Mouse (Mus musculus): ENCODE measurements at regions not wholly inside any gene's neighbourhood (a gene's known extent, or its start where the extent isn't known, plus 50 kb on each side); places are given as distances from the start of the nearest gene placed in this dataset.

DNA sequence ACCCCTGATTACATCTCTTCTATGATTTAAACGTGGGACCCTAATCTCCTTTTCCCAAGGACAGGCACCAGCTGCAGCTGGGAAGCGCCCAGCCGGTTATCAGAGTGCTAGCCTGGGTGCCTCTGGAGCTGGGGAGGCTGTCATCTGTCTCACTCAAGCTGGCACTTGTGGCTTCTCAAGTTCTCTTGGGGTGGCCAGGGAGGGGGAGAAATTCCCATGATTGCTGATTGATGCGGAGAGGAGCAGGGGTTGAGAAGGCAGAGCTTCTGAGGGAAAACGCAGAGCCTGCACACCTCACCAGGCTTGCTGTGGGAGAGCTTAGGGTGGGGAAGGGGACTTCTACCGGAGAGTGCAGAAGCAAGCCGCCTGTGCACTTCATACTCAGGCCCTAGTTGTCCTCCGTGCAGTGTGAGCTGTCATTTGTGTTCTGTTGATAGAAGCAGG is 626.3 kb downstream of the Zfp706 start:
- DNase-seq (ENCODE audit: extremely low spot score in 1 of 2, low spot score in 1 of 2): no peak

DNA sequence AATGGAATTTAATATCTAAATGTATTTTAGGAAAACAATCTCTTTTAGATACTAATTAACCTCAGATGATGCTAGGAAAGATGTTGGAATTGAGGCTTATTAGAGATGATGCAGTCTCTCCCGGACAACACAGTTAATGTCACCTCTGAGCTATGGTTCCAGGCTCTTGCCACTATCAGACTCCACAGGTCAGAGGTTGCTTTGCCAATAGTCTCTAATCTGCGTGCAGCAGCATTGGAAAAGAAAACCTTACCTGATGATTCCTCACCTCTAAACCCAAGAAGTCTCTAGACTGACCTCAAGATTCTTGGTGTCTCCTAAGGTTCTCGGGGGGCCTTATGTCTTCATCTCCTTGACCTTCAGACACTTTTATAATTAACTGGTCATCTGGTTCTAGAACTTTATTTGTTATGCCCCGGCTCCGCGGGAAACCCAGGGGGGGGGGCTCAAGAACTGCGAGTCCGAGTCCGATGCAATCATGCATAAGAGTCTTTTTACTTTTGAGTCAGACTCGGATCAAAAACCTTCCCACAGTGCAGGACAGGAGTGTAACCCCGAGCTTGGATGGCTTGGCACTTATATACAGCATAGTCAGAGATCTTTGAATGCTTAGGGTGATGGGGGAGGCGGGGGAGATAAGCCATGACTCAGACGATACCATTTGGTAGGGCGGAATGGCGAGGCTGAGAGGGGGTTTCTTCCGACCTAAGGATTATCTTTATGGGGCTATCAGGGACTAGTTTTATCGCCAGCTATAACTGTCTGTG is 626.9 kb downstream of the Zfp706 start:
- DNase-seq (ENCODE audit: extremely low spot score in 1 of 2, low spot score in 1 of 2): no peak

DNA sequence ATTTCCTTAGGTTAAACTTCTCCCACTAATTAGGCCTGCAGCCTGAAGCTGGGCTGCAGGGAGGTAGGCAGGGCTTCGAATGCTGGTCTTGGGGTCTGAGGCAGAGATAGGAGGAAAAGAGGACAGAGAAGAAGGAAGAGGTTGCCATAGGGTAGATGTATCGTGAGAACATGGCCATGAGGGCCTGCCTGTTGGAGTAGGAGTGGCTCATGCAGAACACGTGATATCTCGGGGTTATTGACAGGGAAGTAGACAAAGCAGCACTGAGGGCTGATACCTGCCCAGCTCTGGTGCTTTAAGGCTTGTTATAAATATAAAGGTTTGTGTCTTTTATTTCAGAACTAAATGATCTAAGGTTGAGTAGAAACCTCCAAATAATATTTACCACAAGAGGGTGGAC is 628.9 kb downstream of the Zfp706 start:
- no peak for DNase-seq (ENCODE audit: extremely low spot score in 1 of 2, low spot score in 1 of 2)

DNA sequence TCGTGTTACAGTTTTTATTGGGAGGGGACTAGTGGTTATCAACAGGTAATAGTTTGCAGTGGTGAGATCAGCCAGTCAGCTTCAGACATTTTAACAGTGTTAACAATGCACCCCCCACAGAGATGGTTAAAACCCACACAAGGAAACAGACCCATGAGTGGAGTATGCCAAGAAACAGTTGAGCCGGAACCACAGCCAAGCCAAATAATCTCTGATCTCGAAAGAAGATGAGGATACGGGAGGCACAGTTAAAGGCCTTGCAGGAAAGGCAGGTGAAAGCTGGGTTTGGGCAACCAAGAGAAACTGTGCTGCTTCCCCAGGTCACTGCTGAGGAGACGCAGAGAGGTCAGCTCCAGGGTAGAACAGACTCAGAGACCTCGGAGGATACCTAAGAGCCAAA is 631.0 kb downstream of the Zfp706 start:
- DNase-seq (ENCODE audit: extremely low spot score in 1 of 2, low spot score in 1 of 2): no peak

DNA sequence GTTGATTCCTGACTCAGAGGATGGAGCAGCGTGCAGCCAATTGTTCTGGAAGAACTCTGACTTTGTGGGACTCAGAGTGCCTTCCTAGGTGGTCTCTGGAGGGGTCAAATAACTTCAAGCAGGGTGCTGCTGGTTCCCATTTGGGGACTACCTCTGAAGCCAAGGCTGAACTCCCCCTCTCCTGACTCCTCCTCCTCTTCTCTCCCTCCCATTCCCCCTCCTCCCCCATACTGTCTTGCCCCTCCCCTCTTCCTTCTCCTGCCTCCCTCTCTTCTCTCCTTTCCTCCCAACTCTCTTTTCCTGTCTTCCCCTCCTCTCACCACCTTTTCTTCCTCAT is 632.1 kb downstream of the Zfp706 start:
- no peak for DNase-seq (ENCODE audit: extremely low spot score in 1 of 2, low spot score in 1 of 2)

DNA sequence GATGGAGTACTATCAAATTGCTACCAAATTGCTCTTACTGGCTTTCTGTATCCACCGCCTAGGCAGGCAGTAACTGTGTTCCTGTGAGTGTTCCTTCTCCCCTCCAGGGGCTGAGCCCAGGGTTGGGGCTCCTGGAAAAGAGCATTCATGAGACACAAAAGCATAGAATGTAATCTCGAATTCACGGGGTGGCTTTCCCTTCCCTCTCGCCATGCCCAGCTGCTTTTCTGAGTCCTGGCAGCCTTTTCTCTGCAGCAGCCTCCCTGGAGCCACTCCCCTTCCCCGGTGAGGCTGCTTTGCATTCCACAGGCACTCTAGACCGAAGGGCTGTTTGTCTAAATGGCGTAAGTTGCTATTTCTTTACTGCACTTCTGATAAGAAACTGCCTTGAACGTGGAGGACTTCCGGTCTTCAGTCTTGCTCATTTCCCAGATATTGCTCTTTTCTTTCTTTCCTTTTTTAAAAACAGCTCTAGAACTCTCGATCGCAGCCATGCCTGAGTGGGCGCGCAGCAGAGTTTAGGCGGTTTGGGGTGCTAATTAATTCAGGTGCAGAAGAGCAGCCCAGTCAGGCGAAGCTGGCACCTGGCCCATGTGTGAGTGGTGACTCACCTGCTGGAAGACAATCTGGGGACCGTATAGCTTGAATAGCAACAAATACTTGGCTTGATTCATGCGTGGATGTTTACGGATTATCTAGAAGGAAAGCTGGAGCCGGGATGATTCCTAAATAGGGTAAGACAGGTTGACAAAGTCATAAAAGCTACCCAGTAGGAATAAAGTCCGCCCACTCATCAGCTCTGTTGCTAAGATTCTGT is 632.6 kb downstream of the Zfp706 start:
- peak; percentile 85 to 92 for DNase-seq (ENCODE audit: extremely low spot score in 1 of 2, low spot score in 1 of 2)

DNA sequence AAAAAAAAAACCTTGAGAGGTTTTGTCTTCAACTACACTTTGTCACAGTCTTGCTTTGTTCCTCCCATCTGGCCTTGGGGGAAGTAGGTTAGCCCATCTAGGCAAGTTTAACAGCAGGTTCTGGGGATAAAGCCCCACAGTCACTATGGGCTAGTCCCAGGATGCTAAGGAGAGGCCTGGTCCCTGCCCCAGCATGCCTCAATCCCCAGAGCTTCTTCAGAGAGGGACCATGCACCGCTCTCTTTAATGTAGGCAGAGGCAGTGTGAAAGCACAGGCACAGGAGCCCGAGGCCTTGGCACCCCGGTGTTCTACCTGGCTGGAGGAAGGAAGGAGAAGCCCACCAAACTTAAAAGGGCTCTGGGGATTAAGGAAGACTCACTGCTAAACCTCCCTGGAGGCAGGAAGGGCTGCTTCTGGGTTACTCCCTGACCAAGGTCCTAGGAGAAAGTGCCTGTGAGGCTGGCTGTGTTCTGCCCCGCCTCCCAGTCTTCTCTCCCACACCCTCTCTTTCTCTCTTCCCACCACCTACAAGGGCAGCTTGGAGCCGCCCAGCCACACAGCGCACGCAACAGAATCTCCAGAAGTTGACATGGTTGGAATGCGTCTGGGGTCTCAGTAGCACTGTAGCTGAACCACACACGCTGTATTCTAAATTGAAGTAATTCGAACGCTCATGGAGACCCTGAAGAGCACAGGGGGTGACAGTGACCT is 633.5 kb downstream of the Zfp706 start:
- peak in 1 of 2 experiments; percentile 26 for DNase-seq (ENCODE audit: extremely low spot score in 1 of 2, low spot score in 1 of 2)

DNA sequence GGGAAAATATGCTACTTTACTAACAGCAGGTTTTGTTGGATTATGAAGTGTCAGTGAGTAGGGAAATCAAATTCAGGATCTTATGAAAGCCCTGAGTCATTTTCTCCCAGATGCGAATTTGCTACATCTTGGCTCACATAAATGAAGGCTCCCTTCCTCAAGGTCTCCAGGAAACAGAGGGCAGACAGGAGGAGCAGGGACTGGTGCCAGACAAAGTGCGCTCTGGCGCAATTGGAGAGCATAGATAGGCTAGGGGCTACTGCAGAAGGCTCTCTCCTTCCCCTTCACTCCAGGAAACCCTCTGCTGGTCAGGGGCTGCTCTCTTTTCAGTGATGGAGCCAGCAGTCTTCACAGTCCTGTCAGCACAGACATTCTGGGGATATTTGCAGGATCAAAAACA is 634.1 kb downstream of the Zfp706 start:
- DNase-seq (ENCODE audit: extremely low spot score in 1 of 2, low spot score in 1 of 2): peak in 1 of 2 experiments; percentile 33

DNA sequence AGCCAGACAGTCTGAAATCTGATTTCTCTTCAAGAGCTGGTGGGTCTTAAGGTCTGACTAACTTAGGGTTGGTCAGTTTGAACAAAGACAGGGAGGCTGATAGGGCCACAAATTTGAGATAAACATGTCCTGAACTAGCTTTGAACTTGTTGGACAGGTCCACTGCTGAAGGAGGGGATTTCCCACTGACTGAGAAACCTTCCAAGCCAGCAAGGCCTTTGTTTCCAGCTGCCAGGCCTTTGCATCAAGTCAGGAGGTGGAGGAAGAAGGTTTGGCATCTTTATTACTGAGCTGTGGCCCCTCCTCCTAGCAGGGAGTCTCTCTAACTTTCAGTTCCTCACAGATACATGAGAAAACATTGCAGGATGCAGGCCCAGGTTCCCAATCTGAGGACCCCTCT is 636.2 kb downstream of the Zfp706 start:
- DNase-seq (ENCODE audit: extremely low spot score in 1 of 2, low spot score in 1 of 2): no peak

DNA sequence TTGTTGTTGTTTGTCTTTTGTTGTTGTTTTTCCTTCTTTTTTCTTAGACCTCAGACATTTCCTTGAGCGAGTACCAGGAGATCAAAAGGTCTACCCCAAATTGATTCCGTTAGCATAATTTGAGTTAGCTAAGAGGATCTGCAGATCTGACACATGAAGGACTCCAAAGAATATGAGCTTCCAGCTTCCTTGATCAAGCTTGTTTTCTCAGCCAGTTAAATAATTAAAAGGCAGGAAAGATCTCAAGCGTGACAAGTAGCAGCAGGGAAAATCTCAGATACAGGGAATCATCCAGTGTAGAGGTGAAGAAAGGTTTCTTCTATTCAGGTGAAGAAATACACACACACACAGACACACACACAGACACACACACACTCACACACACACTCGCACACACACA is 636.7 kb downstream of the Zfp706 start:
- no peak for DNase-seq (ENCODE audit: extremely low spot score in 1 of 2, low spot score in 1 of 2)

DNA sequence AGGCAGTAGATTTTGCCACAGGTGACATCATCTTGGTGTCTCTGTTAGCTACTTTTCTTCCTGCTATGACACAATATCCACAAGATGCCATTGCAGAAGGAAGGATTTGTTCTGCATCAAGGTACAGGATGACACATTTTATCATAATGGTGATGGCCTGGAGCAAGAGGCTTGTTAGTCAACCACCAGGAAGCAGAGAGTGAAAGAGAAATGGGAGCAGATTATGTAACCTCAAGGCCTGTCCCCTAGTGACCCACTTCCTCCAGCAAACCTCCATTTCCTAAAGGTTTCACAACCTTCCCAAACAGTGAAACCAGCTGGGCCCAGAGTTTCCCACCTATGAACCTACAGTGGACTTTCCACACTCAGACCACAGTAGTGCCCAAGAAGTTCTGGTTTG is 640.3 kb downstream of the Zfp706 start:
- DNase-seq (ENCODE audit: extremely low spot score in 1 of 2, low spot score in 1 of 2): no peak

DNA sequence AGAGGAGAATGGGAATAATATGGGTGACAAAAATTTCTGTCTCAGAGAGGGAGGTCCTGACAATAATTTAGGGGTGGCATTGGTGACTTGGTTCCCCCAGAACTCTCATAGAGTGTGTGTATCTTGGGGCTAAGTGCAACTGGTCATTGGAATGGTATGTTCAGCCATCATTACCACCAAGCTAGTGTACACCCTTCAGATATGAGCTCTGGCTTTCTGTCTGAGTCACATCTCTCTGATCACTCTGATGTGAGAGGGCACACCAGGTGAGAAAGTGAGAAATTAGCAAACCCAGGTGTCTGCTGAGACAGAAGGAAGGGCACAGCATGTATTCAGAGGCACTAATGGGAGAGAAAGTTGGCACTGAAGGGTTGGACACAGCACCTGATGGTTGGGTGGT is 642.8 kb downstream of the Zfp706 start:
- DNase-seq (ENCODE audit: extremely low spot score in 1 of 2, low spot score in 1 of 2): no peak

DNA sequence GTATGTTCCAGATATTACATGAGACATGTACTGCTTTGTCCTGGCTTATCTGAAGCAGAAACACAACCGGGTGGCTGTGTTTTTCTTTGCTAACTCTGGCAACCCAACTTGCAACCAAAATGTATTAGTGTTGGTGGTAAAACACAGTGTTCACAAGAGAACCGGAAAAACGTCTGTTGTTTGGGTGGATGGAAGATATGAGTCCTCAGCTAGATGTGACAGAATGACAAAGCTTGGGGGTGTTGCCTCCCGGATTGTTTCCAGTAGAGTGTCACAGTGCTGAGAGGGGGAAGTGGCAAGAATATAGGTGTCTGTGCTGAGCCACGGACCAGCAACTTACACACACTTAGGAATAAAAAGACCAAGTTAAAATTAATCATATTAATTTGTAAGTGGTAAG is 643.5 kb downstream of the Zfp706 start:
- peak in 1 of 2 experiments; percentile 45 for DNase-seq (ENCODE audit: extremely low spot score in 1 of 2, low spot score in 1 of 2)

DNA sequence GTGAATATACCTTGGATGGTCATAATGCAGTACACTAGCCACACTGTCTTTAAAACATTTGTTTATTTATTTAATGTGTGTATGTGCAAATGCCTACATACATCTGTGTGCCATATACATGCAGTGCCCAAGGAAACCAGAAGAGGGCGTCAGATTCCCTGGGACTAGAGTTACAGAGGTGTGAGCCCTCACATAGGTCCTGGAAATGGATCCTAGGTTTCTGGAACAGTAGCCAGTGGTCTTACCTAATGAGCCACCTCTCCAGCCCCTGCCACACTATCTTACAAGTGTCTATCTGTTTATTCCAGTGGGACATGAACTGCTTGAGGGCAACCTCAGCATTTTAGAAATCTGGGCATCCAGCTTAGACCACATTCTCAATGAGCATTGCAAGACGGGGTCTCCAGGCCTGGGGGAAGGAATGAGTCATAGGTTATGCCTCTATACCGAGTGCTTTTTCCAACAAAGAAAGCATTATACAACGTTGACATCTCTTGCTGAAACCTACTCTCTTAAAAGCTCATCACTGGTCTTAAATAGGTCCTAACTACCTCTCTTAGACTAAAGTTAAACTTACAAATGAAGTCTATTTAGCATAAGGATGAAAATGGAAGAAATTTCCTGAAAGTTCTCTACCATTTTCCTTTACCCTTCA is 644.5 kb downstream of the Zfp706 start:
- no peak for DNase-seq (ENCODE audit: extremely low spot score in 1 of 2, low spot score in 1 of 2)

DNA sequence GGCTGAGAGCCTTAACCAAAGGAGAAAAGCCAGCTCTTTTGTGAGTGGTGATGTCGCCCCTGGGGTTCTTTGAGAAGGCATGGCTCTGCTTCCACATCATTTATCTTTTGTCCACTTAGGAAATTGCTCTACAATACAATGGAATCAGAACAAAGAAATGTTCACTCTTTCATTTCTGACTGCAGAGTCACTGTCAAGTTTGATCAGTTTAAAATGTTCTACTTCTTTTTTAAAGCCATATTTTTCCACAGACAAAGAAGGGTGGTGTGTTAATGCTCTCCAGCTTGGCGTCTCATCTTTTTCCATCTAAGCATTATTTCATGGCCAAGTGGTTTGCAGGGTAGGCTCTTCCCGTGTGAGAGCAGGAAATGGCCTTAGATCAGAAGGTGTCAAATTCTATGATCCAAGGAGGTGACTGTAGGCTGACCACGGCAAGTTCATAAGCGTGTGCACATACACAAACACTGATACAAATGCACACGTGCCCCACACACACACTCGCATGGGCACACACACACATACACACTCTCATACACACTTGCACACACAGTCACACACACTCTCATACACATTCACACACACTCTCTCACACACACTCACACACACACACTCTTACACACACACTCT is 645.9 kb downstream of the Zfp706 start:
- no peak for DNase-seq (ENCODE audit: extremely low spot score in 1 of 2, low spot score in 1 of 2)

DNA sequence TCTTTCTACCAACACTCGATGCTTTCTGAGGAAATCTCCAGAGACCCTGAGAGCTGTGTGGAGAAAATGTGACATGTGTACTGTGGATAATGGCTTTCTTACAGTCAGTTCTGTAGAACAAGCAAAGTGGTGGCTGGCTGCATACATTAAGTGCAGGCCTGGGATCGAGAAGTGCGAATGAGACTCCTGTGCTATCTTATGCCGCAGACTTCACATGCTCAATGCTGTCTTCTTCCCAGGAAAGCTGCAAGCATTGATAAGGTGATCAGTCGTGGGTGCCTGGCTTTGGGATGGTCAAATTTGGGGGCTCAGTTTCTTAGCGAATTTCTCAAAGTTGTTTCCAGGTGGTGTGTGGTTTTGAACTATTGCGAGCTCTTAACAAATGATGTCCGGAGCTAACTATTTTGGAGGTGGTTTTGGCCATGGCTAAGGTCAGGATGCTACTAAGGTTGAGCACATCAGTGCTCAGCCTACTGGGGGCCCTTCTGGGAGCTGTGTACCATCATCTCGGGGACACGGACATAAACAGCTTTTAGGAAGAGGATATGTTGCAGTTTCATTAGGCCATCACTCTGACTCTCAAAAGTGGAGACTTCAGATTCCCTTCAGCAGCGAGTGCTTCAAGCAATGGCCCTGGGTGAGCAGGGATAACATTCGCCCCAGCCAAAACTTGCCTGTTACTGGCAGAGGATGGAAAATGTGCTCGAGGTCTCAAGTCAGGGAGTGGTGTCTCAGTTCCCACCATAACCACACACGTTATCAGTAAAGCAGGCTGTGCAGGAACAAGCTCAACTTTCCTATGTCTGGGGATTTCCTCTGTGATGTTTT is 646.7 kb downstream of the Zfp706 start:
- no peak for DNase-seq (ENCODE audit: extremely low spot score in 1 of 2, low spot score in 1 of 2)

DNA sequence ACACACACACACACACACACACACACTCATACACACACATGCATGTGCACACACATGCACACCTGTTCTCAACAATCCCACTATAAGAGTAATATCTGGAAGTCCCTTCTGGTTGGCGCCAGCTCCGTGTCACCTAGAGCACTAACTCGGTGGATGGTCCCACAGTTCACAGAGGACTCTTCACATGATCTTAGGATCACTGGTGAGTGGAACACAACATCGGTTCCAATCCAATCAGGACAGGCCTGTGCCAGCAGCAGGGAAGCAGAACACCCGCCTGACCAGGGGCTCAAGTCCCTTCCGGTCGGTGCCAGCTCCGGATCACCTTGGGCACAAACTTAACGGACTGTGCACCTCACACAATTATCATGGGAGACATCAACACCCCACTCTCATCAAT is 651.7 kb downstream of the Zfp706 start:
- no peak for DNase-seq (ENCODE audit: extremely low spot score in 1 of 2, low spot score in 1 of 2)

DNA sequence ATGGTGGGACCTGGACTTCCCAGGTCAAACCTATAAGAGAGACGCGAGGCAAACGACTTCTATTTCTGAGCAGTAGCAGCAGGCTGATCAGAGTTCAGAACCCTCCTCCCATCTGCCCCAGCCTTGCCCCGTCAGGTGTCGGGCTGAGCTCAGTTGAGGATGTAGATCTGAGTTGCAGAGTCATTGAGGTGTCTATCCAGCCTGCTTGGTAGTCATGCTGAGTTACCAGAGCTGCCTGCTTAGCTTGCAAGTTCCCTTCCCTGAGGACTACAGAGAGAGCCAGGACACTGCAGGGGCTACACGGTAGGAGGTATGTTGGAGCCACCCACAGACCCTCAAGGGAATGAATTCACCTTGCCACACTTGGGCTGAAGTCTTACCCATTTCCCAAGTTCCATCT is 653.0 kb downstream of the Zfp706 start:
- no peak for DNase-seq (ENCODE audit: extremely low spot score in 1 of 2, low spot score in 1 of 2)

DNA sequence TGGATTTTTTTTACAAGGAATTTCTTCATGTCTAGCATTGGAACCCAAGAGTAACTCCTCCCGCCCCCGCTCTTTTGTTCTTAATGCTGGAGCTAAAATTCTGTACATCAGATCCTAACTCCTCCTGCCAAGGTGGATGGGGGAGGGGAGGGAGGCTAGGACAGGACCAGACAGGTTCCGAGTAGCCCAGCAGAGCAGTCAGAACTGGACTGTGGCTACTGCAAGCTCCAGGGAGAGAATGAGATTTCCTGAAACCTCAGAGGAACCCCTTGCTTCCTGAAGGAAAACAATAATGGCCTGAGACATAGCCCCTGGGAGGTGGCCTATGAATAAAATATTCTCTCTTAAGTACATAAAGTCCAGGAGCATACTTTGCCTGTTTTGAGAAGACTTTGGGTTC is 653.8 kb downstream of the Zfp706 start:
- no peak for DNase-seq (ENCODE audit: extremely low spot score in 1 of 2, low spot score in 1 of 2)

DNA sequence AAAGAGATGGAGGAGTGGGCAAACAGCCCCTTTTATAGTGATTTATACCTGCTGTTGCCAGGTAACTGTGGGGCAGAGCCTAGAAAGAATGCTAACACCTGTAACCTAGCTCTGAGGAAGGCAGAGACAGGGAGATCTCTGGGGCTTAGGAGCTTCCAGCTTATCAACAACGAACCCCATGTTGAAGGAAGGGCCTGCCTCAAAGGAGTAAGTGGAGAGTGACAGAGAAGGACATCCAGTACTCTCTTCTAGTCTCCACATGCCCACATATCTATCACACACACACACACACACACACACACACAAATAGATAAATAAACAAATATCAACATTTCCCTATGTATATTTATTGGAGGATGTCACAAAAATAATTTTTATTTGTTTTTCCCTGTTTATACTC is 654.6 kb downstream of the Zfp706 start:
- DNase-seq (ENCODE audit: extremely low spot score in 1 of 2, low spot score in 1 of 2): no peak
